Mouse (Mus musculus) frontal cortex, adult (tissue): ENCODE data around the gene Ube2t.

Experiments
- ATAC-seq: cut with Nextera tagmentation; 2 replicates; pipeline ENCODE4 v1.9.2; 2017; ENCODE audit warnings: mild to moderate bottlenecking, moderate library complexity, mixed read lengths; ENCODE audit not compliant: low TSS enrichment

The Ube2t gene

DNA sequence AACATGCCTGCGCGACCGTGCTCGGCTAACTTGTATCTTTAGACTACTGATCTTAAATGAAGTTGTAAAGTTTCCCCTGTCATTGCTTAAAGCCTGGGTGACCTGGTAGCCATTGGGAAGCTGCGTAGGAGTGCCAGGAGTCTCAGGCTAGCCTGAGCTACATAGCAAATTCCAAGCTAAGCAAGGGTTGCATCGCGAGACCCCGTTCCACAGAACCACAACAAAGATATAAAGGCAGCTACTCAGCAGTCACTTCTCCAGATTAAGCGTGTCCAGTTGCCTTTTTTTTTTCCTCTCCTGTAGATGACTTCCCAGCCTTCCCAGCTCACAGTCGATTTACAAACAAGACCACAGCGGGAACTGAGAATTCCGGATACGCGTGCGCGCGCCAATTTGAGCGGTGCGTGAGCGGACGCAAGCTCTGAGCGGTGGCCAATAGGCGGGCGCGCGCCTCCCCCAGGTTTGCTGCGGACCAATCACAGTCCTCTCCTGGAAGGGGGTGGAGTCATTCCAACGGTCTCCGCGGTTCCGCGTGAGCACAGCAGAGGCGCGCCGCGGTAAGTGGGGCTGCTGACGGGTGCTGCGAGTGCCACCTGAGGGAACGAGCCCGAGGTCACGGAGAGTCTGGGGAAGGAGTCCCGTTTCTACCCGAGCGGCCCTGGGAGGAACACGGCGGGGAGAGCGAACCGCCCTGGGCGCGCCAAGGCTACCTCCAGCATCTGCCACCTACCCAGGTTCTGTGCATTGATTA lies at the start of gene Ube2t:
Gene Ube2t (plus strand): TSS at position 513 of the 751 bp plus-strand sequence.
- peak; percentile 100 for ATAC-seq

DNA sequence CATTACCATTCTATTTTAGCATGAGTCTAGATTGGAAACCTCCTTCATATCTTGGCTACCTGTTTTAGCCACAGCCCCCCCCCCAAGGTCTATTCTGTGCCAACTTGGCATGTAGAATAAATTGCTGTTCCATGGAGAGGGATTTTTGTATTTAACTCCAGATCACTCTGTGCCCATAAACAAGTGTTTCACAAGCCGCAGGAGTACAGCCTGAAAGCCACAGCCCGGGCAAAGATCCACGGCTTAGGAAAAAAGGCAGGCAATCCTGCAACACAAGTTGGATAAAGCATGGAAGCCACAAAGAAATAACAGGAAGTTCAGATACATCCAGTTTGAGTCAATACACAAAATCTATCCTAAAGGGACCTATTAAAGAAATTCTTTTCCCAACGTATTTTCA lies 48.8 kb upstream of the Ube2t start:
- no peak for ATAC-seq

DNA sequence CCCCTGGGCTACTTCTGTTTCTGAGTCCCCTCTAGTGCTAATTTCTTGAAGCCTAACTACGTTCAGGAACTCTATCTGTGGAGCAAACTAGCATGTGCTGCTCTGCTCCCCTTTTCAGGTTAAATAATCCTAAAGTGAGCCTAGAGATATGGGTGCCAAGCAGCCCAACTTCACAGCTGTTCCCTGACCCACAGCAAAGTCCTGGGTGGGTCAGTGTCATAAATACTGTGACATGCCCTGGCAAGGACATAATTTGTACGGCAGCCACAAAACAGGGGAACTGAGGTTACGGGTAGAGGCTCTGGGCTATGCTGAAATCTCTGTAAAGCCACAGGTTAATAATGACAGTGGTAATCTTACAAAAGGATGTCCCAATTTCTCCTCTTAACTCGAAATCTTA lies 46.9 kb upstream of the Ube2t start:
- no peak for ATAC-seq

DNA sequence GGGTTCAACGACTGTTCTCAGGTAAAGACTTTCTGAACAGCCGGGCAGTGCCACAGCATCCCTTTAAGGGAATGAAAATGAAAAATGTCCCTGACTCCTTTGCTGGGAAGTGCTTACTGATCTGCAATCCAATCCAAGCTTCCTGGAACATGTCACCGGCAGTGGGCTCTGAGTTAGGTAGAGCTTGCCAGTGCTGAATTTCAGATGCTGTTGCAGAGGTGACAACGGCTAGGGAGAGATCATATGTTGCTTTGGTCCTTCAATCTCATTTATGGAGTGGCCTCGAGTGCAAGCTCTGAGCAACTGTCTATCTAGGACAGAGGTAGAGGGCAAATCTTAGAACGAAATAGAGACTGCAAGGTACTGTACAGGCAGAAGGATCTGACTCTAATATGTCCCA lies 43.4 kb upstream of the Ube2t start:
- ATAC-seq = peak; percentile 58; the same call in 1 of the 2 replicates

DNA sequence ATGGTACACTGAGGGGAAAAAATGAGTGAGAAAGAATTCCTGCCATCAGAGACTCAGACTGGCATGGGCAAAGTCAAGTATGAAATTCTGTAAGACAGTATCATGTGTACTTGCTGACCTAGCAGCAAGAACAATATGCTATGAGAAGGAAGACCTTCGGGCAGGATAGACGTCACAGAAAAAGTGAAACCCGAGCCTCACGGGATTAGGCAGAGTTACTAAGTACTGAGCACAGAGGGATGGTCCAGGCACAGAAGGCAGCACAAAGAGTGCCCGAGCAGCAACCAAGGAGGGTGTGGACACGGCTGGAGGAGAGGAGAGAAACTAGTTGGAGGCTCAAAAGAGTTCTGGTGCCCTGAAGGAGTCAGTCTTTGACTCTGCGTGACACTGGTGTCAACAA lies 29.9 kb upstream of the Ube2t start:
- ATAC-seq = no peak

DNA sequence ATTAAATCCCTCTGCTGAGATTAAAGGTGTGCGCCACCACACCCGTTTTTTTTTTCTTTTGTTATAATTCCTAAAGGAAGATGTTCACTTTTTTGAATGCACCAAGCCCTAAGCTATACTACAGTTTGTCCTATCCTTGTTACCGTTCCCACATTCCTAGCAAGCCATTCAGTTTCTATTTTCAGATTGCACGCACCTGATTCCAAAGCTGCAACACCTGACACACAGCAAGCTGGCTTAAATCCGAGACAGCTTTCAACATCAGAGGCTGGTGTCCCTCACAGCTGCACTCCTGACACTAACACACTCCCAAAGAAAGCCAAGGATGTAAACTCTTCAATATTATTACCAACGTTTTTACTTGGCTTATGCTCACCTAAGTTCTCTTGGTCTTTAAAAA lies 26.0 kb upstream of the Ube2t start:
- ATAC-seq = no peak

DNA sequence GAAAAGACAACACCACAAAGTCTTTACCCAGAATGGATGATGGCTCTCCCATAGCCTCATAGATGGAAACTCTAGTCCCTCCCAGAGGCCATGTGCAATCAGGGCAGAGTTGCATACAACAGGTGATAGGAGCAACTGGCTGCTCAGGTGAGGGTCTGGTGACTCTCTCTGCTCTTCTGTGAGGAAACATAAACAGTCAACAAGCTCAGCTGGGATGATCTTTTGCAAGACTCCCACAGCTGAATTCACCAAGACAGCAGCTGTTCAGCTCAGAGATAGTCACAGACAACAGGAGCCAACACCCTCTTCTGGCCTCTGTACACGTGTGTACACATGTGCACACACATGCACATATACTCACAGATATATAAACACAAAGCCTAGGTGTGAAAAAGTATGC lies 24.1 kb upstream of the Ube2t start:
- ATAC-seq = no peak

DNA sequence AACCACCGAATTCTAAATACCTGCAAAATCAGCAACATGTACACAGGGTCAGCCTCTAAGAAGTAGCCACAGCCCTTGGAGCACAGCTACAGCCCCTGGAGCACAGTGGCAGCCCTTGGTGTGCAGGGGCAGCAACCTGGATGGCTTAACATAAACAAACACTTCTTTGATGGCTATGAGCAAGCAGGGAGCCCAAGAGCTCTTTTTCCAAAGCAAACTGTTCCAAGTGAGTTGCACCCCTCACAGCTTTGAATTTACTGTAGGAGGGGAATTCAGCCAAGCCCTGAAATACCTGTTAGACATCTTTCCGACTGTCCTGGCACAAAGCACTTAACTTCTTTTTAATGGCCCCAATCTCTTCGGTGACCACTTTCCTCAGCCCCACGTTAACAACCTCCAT lies 21.5 kb upstream of the Ube2t start:
- no peak for ATAC-seq

DNA sequence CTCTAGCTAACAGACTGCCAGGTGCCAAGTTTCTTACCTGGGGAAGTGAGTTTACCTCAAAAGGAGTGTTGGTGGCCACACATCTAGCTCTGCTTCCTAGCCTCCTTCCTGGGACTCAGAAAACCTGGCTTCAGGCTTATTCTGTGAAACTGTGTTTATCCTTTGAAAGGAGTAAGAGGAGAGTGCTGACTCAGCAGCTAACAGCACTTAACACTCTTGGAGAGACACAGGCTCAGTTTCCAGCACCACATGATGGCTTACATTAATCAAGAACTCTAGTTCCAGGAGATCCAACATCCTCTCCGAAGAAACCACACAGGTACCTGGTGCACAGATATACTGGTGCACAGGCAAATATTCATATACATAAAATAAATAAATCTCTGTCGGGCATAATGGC lies 19.5 kb upstream of the Ube2t start:
- no peak for ATAC-seq

DNA sequence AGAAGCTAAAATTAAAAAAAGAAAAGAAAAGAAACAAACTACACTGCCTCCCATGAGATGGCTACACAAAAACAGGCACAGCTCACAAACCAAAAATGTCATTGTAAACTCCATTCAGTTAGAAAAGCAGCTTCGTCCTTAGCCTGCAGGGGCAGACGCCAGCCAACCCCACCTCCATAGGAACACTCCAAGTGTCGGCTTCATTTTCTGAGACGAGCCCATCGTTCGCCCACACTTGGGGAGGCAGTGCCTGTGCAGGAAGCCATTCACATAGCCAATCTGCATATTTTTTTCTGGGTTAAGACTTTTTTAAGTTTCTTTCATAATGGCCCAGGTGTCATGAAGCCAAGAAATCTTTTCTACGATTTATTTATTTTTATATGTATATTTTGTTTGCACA lies 14.8 kb upstream of the Ube2t start:
- ATAC-seq = peak; percentile 78; the same call in 1 of the 2 replicates

DNA sequence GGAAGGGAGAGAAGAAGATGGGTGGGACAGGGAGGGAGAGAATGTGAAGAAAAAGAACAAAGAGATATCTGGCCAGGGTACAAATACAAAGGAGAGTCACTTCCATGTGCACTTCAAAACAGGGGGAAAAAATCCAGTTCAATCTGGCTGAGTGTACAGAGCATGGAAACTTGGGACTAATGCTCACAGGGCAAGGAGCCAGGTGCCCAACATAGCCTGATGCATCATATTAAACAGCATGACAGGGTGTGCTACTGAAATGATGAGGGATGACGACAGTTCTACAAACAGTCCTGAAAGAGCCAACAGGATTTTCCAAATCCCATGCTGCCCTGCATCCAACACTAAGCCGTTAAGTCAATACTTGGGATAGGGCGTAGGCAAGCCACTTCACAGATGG lies 12.4 kb upstream of the Ube2t start:
- no peak for ATAC-seq

DNA sequence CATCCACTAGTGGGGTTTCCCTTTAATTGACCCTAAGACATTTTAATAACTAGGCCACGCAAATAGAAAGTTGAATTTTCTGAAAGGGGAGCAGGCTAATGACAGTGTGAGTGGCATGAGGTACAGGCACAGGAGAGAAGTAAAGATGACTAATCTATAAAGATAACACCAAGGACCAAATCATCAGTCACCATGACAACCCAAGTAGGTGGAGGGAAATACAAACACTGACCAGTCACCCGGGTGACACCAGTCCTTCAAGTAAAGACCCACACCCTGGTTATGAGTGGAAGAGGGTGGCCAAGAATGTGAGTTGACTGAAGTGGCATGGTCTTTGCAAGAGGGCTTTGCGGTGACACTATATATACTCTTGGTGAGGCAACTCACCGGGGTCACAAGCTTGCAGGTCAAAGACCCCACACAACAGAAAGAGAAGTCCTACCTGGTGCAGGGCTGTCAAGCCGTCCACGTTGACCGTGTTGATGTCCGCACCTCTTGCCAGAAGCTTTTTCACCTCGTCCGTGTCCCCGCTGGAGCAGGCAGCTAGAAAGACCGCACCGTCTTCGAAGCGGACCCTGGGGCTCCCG lies 7.2 kb upstream of the Ube2t start:
- no peak for ATAC-seq

DNA sequence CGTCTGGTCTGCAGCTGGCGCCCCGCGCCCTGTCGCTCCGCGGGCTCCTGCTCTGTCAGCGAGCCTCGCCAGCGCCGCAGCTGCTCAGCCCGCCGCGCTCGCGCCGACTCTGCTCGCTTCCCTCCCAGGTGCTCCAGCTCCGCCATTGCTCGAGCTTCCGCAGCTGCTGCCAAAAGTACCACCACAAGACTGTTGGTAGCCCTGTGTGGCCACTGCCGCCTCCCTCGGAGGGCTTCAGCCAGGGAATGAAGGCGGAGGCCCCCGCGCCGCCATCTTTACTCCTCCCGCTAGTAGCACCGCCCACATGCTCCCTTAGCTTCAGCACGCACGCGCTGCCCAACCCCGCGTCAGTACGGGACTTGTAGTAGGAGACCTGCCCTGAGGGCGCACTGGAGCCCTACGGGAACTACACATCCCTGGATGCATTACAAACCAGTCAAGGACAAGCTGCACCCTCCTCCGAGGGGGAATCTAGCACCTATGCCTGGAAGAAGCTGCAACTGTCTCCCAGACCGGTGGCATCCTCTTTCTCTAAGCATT lies 6.7 kb upstream of the Ube2t start, which contains the start of gene Ppp1r12b:
Gene Ppp1r12b (minus strand): TSS at position 306 of the 540 bp plus-strand sequence.
- peak; percentile 100 for ATAC-seq

DNA sequence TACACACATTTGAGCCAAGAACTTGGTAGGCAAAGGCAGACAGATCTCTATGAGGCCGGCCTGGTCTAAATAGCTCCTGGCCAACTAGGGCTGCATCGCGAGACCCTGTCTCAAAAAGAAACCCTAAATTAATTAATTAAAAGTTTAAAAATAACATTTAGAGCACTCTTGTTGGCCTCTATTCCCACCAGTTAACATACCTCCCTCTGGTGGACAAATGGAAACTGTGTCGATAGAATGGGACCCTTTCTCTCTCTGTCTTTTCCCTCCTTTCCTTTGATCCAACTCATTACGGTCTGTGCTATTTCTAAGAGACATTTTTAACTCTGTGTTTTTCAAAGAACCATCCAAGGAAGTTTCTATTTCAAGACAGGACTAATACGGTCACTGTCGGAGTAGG lies 1.7 kb upstream of the Ube2t start:
- no peak for ATAC-seq

DNA sequence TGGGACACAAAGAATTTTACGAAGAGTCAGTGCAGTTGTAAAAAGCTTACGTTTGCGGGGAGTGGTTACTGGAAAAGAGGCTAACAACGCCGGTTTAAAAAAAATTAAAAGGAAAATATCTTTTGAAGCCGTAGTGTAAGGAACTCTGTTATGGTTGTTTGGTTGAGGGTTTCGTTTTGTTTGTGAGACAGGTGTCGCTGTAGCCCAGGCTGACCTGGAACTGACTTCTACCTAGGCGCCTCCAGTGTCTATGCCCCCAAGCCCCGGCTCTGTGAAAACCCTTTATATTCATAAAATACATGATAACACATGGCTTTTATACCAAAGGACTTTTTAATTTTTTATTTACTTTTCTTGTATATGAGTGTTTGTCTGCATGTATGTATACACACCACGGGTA lies 456 bp downstream of the Ube2t start:
- ATAC-seq = no peak

DNA sequence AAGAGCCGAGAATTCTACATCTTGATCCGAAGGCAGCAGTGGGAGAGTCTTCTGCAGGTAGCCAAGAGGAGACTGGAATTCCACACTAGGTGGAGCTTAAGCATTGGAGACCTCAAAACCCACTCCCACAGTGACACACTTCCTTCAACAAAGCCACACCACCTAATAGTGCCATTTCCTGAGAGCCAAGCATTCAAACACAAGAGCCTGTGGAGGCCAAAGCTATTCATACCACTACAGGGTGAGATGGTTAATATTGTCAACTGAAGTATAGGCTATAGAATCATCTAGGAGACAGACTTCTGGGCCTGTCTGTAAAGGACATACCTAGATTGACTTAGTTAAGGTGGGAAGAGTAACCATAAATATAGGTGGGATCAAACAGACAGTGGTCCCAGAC lies 3.1 kb downstream of the Ube2t start:
- ATAC-seq = no peak

DNA sequence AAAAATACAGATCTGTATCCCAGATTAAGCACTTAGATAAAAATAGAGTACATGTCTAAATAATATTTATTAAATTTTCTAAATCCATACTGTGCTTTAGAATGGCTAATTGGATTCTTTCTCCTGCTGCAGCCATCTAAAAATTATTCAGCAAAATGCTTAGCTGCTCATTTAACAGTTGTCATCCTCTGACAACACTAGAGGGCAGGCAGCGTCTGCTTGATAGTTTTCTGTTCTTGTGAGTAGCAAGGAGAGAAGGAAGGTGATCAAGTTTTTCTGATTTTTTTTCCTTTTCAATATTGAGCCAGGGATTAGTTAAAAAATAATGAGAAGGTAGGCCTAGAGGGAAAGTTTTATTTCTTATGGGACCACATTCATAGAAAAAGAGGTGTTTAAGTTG lies 10.6 kb downstream of the Ube2t start:
- no peak for ATAC-seq

DNA sequence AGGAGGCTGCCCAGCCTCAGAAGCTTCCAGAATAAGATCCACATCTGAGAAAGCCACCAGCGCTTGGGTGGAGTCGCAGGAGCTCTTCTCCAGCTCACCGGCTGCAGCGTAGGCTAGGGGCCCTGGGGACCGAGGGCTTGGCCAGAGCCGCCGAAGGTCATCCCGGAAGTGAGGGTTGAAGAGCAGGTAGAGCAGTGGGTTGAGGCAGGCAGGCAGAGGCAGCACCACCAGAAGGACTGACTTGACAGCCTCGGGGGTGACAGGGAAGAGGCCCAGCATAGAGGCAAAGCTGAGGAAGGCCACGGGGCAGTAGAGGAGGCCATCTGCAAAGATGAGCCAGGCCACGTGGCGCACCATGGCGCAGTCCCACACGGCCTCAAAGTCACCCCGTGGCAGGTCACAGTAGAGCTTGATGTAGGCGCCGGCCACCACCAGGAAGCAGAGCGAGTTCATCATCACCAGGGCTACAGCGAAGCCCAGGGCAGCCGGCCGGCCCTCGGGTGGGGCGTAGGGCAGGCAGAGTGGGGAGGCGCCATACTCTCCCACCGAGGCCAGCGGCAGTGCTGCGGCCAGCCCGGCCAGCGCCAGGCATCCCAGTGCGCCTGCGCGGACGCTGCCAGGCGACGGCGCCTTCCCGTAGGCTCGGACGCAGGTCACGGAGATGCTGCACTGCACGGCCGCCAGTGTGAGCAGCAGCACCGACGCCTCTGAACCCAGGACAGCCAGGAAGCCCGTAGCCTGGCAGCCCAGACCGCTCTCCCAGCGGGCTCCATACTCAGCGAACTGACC lies 25.0 kb downstream of the Ube2t start:
- ATAC-seq = peak; percentile 85

DNA sequence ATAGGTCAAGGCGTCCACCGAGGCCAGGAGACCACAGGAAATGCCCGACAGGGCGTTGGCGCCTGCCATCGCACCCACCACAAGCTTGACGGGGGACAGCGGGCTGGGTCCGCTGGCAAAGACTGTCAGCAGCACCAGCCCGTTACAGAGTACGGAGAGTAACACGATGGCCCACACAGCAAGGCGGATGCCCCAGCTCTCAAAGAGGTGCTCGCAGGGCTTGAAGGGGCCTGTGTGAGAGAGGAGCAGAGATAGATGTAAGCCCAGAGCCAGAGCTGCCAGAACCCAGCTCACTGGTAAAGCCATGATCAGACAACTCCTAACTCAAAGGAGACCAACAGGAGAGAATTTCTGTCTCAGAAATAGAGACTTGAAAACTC lies 25.6 kb downstream of the Ube2t start:
- ATAC-seq = peak; percentile 50; the same call in 1 of the 2 replicates

DNA sequence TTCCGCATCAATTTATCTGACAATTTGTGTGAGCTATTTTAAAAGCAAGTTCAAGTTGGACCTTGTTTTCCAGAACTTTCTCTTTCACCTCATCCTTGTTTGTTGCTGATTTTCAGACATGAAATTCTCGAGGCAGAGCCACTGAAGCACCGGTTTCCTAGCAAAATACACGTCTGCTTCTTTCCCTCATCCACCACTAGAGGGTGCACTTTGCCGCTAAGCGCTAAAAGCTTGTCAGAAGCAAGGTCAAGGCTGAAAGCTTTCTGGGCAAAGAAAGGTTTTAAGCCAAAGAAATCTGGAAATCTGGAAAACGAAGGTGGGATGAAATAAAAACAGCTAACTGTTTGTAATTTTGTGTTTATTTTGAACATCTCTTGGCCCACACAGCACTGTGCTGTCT lies 27.0 kb downstream of the Ube2t start:
- ATAC-seq = peak; percentile 62; the same call in 1 of the 2 replicates

DNA sequence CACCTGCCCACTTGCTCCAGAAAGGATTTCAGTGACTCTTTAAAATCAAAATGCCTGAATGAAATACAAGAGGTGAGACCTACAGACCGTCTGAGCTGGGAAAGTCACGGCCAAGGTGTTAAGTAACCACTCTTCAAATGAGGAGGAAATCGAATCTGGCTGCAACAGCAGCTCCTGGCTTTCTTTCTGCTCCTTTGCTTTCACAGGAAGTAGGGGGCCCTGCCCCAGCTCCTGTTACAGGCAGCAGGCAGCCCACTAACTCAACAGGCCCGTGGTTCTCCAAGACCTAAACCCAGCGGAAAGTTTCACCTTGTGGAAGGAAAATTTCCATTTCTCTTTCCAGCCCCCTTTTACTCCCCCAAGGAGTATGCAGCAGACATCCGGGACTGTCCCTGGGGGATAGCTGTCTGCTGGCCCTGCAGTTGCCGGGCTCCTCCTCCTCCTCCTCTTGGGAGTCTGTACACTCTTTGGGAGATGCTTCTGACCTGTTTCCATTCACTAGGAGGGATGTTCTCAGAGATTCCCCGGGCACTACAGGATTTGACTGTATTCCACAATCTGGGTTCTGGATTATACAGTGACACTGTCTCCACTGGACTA lies 29.8 kb downstream of the Ube2t start:
- ATAC-seq = no peak

DNA sequence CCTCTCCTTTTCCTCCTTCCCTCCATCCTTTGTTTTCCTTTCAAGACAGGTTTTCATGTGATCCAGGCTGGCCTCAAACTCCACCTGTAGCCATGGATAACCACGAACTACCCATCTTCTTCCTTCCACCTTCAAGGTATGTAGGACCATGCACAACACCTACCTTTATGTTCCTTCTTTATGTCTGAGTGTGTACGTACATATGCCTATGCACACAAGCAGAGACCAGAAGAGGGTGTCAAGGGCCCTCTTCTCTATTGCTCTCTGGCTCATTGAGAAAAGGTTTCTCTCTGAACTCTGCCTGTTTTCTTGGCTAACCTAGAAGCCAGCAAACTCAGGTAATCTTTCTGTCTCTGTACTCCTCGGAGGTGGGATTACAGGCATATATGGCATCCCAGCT lies 32.4 kb downstream of the Ube2t start:
- no peak for ATAC-seq
